Mouse (Mus musculus) neural tube, embryonic 15.5 days (tissue): ENCODE results near the gene Cdh5. TPM values are rescaled to one million over a fixed set of nuclear protein-coding genes. Genes with fewer than 3 reads are reported as not detected.
"Not testable (repeated sequence)": the region's sequence is repeated elsewhere in the genome, so short reads cannot be mapped to it uniquely, and the experiment has no call there.

Experiments
- ATAC-seq: fragments of 200-750 bp; cut with Nextera tagmentation; 2 replicates; pipeline ENCODE4 v1.8.0; 2017; ENCODE audit warnings: mild to moderate bottlenecking, moderate TSS enrichment, moderate library complexity; ENCODE audit not compliant: low FRiP score
- H3K27ac ChIP-seq: fragments of 300-500 bp; sonication (generic); replicated peaks from 2 replicates; pipeline ENCODE4 v1.5.1; 2015; ENCODE audit warnings: mild to moderate bottlenecking, inconsistent platforms
- H3K27me3 ChIP-seq: fragments of 300-500 bp; sonication (generic); replicated peaks from 2 replicates; pipeline ENCODE4 v1.6.1; 2015; ENCODE audit warnings: inconsistent platforms
- H3K36me3 ChIP-seq: fragments of 300-500 bp; sonication (generic); 2 replicates; pipeline ENCODE4 v1.6.1; 2015; ENCODE audit warnings: inconsistent platforms
- H3K4me1 ChIP-seq: fragments of 300-500 bp; sonication (generic); 2 replicates; pipeline ENCODE4 v1.6.1; 2015; ENCODE audit warnings: inconsistent platforms
- H3K4me2 ChIP-seq: fragments of 300-500 bp; sonication (generic); 2 replicates; pipeline ENCODE4 v1.6.1; 2015; ENCODE audit warnings: inconsistent platforms, mild to moderate bottlenecking, moderate library complexity
- H3K4me3 ChIP-seq: fragments of 300-500 bp; sonication (generic); replicated peaks from 2 replicates; pipeline ENCODE4 v1.5.1; 2015; ENCODE audit warnings: mild to moderate bottlenecking, inconsistent platforms
- H3K9ac ChIP-seq: fragments of 300-500 bp; sonication (generic); replicated peaks from 2 replicates; pipeline ENCODE4 v1.6.1; 2015; ENCODE audit warnings: mild to moderate bottlenecking, inconsistent platforms
- H3K9me3 ChIP-seq: fragments of 300-500 bp; sonication (generic); replicated peaks from 2 replicates; pipeline ENCODE4 v1.6.1; 2016; ENCODE audit warnings: inconsistent platforms
- WGBS: fragments of 180-500 bp; shearing (Covaris S2); methylation state at CpG from one replicate; pipeline ENCODE4 v1.1.7; 2015; ENCODE audit warnings: mixed read lengths; 5-methylcytosine and 5-hydroxymethylcytosine counted together
- polyA plus RNA-seq: library from polyadenylated mRNA; unstranded; fragments of >200 nt; fragmentation: Nextera tagmentation; extraction: Ambion mirVana; gene quantifications from 2 replicates; pipeline ENCODE4 v1.2.1, GENCODE M21; 2015

Cdh5 gene
- polyA plus RNA-seq, 1 experiment from 2014 or later: 12.5 TPM

DNA sequence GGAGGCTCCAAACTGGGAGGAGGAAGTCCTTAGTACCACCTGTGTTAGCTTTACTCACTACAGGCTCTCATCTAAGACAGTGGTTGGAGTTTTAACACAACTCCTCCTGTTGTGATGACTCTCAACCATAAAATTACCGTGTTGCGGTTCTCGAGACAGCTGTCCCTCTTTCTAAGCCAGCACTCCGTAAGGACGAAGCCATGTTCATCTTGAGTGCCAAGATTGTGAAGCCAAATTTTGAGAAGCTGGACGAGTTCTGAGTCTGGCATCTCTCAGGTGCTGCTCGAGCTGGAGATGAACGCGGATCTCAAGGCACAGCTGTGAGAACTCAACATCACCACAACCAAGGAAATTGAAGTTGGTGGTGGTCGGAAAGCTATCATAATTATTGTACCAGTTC is 30.5 kb upstream of the Cdh5 start:
- no peak overlapping the region for H3K9ac ChIP-seq
- no peaks in the 10 kb centered on the region for H3K36me3 ChIP-seq
- no peak overlapping the region for H3K4me3 ChIP-seq
- H3K4me2 ChIP-seq: no peak overlapping the region
- H3K9me3 ChIP-seq: no peaks in the 10 kb centered on the region
- WGBS: 93% methylated on average over 10 of the region's 10 CpGs
- no peak for ATAC-seq
- no peaks in the 10 kb centered on the region for H3K4me1 ChIP-seq
- H3K27ac ChIP-seq: no peak overlapping the region
- no peaks in the 10 kb centered on the region for H3K27me3 ChIP-seq

DNA sequence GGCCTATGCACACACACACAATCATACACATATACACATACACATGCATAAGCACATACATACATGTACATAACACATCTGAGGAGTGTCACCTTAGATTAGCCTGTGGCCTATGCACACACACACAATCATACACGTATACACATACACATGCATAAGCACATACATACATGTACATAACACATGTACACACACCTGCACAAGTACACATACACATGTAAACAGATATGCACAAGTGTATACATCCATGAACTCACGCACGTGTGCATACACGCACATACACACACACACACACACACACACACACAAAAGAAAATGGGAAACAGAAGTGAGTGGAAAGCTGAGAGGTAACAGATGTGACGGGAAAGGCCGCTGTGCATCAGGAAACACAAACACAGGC is 26.3 kb upstream of the Cdh5 start:
- Histone ChIP-seq H3K4me1 (no peaks in the 10 kb centered on the region), H3K4me2 (no peak overlapping the region), H3K9ac (no peak overlapping the region), H3K36me3 (no peaks in the 10 kb centered on the region), H3K27ac (no peak overlapping the region), H3K27me3 (no peaks in the 10 kb centered on the region), H3K9me3 (no peaks in the 10 kb centered on the region), H3K4me3 (no peak overlapping the region)
- ATAC-seq: no peak
- 89% methylated on average over 6 of the region's 6 CpGs for WGBS

- Histone ChIP-seq H3K27ac (no peak overlapping the region), H3K9ac (no peak overlapping the region), H3K36me3 (no peaks in the 10 kb centered on the region), H3K4me3 (no peak overlapping the region), H3K27me3 (no peaks in the 10 kb centered on the region), H3K4me1 (no peaks in the 10 kb centered on the region), H3K9me3 (no peaks in the 10 kb centered on the region), H3K4me2 (peak overlapping the region; percentile 20)
- ATAC-seq: peak; percentile 75
- 27% methylated on average over 8 of the region's 8 CpGs for WGBS
Measured at GRCm38 (mm10) chr8:104076541-104077412, 24.6 kb upstream of the Cdh5 start.

GRCm38 (mm10) chr8:104078091-104078490 is 23.3 kb upstream of the Cdh5 start:
- no peaks in the 10 kb centered on the region for H3K9me3 ChIP-seq
- no peak overlapping the region for H3K27ac ChIP-seq

GRCm38 (mm10) chr8:104085281-104085680 is 16.1 kb upstream of the Cdh5 start:
- no peak for ATAC-seq
- no peak overlapping the region for H3K27ac ChIP-seq
- no peaks in the 10 kb centered on the region for H3K4me1 ChIP-seq
- H3K4me2 ChIP-seq: no peak overlapping the region
- WGBS: 85% methylated on average over 10 of the region's 10 CpGs
- no peak overlapping the region for H3K9ac ChIP-seq
- no peak overlapping the region for H3K4me3 ChIP-seq
- H3K27me3 ChIP-seq: no peaks in the 10 kb centered on the region
- no peaks in the 10 kb centered on the region for H3K36me3 ChIP-seq
- no peaks in the 10 kb centered on the region for H3K9me3 ChIP-seq

More at GRCm38 (mm10) chr8:104078091-104078490, 23.3 kb upstream of the Cdh5 start:
- Histone ChIP-seq H3K9ac (no peak overlapping the region), H3K4me1 (no peaks in the 10 kb centered on the region), H3K4me3 (no peak overlapping the region), H3K36me3 (no peaks in the 10 kb centered on the region), H3K4me2 (no peak overlapping the region), H3K27me3 (no peaks in the 10 kb centered on the region)
- no peak for ATAC-seq
- 41% methylated on average over 7 of the region's 7 CpGs for WGBS

DNA sequence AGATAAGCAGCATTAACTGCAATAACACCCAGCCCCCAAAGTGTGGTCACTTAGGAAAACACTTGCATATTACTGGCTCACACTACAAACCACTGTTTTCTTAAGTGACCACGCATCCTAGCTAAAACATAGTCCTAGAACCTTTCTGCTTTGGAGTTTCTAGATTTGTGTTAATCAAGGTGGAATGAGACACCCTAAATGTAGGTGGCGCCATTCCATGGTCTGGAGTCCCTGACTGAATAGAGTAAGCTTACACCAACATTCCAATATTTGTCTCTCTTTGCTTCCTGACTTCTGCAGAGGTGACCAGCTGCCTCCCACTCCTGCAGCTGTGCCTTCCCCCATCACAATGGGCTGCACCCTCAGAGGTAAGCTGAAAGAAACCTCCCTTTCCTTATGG is 14.8 kb upstream of the Cdh5 start:
- H3K27ac ChIP-seq: no peak overlapping the region
- no peaks in the 10 kb centered on the region for H3K9me3 ChIP-seq
- H3K4me3 ChIP-seq: no peak overlapping the region
- no peak for ATAC-seq
- H3K4me2 ChIP-seq: no peak overlapping the region
- H3K36me3 ChIP-seq: no peaks in the 10 kb centered on the region
- no peaks in the 10 kb centered on the region for H3K27me3 ChIP-seq
- 88% methylated on average over 2 of the region's 2 CpGs for WGBS
- no peak overlapping the region for H3K9ac ChIP-seq
- H3K4me1 ChIP-seq: no peaks in the 10 kb centered on the region

DNA sequence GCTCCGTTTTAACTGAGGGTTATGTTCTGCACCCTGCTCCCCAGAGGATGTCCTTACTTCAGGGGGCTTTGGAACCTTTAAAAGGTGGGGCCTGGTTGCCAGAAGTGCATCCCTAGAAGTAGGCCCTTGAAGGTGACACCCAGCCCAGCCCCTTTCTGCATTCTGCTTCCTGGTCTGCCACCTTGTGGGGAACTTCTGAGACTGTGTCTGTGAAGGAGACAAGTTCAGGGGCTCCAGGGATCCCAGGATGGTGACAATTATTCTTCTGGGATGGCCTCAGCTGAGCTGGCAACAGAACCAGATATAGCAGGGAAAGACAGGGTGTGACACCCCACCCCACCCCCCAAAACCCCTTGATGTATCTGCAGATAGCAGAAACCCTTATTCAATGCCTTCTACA is 14.3 kb upstream of the Cdh5 start:
- Histone ChIP-seq H3K36me3 (no peaks in the 10 kb centered on the region), H3K4me2 (no peak overlapping the region), H3K27ac (no peak overlapping the region), H3K4me3 (no peak overlapping the region), H3K9ac (no peak overlapping the region), H3K27me3 (no peaks in the 10 kb centered on the region), H3K4me1 (no peaks in the 10 kb centered on the region), H3K9me3 (no peaks in the 10 kb centered on the region)
- no peak for ATAC-seq
- WGBS: 36% methylated on average over 1 of the region's 1 CpGs

DNA sequence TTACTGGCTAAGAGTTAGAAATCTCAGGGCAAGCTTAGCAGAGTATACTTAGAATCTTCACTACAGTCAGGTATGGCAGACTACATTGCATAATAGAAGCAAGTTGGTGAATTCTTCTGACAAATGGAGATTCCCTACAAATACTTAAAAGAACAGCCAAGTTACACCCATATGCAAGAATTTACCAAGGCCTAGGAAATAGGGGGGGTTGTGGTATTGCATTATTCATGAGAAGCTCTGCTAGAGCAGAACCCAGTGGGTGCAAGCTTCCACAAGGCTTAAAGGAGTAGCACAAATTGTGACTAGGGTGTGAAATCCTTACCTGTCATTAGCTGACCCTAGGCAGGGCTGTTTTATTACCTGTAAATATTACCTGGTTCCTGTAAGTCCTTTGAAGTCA is 13.5 kb upstream of the Cdh5 start:
- ATAC-seq, H3K27me3 ChIP-seq, H3K4me3 ChIP-seq, H3K4me1 ChIP-seq, H3K4me2 ChIP-seq, H3K9ac ChIP-seq, H3K9me3 ChIP-seq, H3K27ac ChIP-seq, H3K36me3 ChIP-seq: not testable (repeated sequence)

GRCm38 (mm10) chr8:104088881-104089280 is 12.5 kb upstream of the Cdh5 start:
- Histone ChIP-seq H3K4me1 (no peaks in the 10 kb centered on the region), H3K4me3 (no peak overlapping the region)
- no peak for ATAC-seq

GRCm38 (mm10) chr8:104090993-104091900 is 10.2 kb upstream of the Cdh5 start:
- not testable (repeated sequence) for H3K36me3 ChIP-seq, H3K4me3 ChIP-seq, H3K4me1 ChIP-seq, H3K27me3 ChIP-seq, H3K9me3 ChIP-seq, H3K27ac ChIP-seq, ATAC-seq, H3K9ac ChIP-seq
- H3K4me2 ChIP-seq: peak overlapping the region; percentile 36
- WGBS: 13% methylated on average over 24 of the region's 24 CpGs

More at GRCm38 (mm10) chr8:104088881-104089280, 12.5 kb upstream of the Cdh5 start:
- H3K9ac ChIP-seq: no peak overlapping the region
- no peaks in the 10 kb centered on the region for H3K9me3 ChIP-seq
- no peaks in the 10 kb centered on the region for H3K27me3 ChIP-seq
- H3K4me2 ChIP-seq: no peak overlapping the region
- WGBS: 75% methylated on average over 3 of the region's 3 CpGs
- H3K36me3 ChIP-seq: no peaks in the 10 kb centered on the region
- H3K27ac ChIP-seq: no peak overlapping the region

- no peaks in the 10 kb centered on the region for H3K4me1 ChIP-seq
- 24% methylated on average over 7 of the region's 7 CpGs for WGBS
- no peak overlapping the region for H3K9ac ChIP-seq
- H3K27ac ChIP-seq: no peak overlapping the region
- no peak for ATAC-seq
- no peaks in the 10 kb centered on the region for H3K36me3 ChIP-seq
- no peaks in the 10 kb centered on the region for H3K27me3 ChIP-seq
- no peak overlapping the region for H3K4me3 ChIP-seq
- no peaks in the 10 kb centered on the region for H3K9me3 ChIP-seq
- H3K4me2 ChIP-seq: no peak overlapping the region
Measured at GRCm38 (mm10) chr8:104093336-104093735, 8.1 kb upstream of the Cdh5 start.

DNA sequence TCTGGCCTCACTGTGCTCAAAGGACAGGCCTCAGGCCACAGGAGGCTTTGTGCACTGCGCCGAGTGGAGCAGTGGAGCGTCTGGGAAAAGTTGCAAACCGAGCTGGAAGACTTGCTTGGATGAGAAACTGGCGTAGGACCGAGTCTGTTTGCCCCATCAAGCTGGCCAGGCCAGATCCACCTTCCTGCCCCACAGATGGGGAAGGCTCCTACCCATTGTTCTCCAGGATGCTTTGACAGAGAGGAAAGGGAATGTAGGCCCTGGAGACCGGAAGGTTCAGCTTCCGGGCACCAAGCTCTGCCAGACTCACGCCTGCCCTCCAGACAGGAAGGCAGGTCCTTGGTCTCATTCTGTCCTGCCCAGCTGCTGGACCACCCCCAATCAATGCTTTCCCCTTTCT is 5.8 kb upstream of the Cdh5 start:
- no peak for ATAC-seq
- H3K4me2 ChIP-seq: no peak overlapping the region
- H3K27ac ChIP-seq: 0 out of 2 replicates have a peak overlapping the region, but pooled peaks have one; percentile 37
- WGBS: 84% methylated on average over 9 of the region's 9 CpGs
- H3K27me3 ChIP-seq: no peaks in the 10 kb centered on the region
- no peak overlapping the region for H3K4me3 ChIP-seq
- peaks cover 10% of the 10 kb centered on the region; the same call in 1 of the 2 replicates for H3K4me1 ChIP-seq
- no peaks in the 10 kb centered on the region for H3K9me3 ChIP-seq
- H3K9ac ChIP-seq: no peak overlapping the region
- no peaks in the 10 kb centered on the region for H3K36me3 ChIP-seq
